Mouse (Mus musculus): ENCODE results near the gene Fam98b. TPM values are rescaled to one million over a fixed set of nuclear protein-coding genes. Genes with fewer than 3 reads are reported as not detected.

Fam98b gene
- polyA plus RNA-seq, 1 experiment = 7.6 TPM

DNA sequence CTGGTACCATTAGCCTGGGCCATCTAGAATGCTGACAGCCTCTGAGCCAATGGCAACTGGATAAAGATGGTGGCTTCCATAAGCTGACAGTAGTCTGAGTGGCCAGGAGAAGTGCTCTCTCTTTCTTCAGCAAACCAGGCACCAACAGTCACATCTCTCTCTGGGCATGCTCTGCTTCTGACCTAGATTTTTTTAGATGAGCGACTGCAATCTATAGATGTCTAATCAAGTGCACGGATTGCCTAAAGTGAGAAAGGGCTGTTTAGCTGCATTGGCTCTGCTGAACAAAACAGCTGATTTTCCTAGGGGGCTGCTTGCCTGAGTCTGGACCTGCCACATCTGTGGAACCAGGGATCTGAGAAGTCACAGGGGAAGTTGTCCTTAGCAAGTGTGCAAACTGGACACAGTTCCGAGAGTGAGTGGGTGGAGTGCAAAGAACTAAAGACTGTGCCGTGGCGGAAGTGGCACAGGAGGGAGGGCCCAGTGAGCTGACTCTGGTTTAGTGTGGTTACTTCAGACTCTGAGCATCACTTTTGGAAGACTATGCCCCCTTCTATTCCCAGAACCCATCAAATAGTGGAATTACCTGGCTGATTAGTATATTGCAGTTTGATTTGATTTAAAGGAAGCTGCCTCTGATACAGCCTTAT lies 64.2 kb downstream of the Fam98b start:
- no peak overlapping the region for H3K27ac ChIP-seq (ENCODE audit: insufficient read depth, low read depth, low read length)
- no peak for DNase-seq
- TF ChIP-seq CTCF (conservative IDR thresholded peaks at IDR 0.05; ENCODE audit: insufficient read depth, insufficient read length, low read depth, low read length) (no peak), POLR2A (IDR thresholded peaks at IDR 0.05; ENCODE audit: low read depth, low read length) (no peak)
- H3K4me1 ChIP-seq (ENCODE audit: control insufficient read depth, insufficient read depth, low read length) = no peaks in the 10 kb centered on the region
- H3K36me3 ChIP-seq (ENCODE audit: control insufficient read depth, insufficient read depth, low read length) = no peaks in the 10 kb centered on the region
- H3K27me3 ChIP-seq (replicated peaks; ENCODE audit: control insufficient read depth, insufficient read depth, low read length) = no peaks in the 10 kb centered on the region
- WGBS = 88% methylated on average over 5 of the region's 5 CpGs
- no peak overlapping the region for H3K4me3 ChIP-seq (ENCODE audit: insufficient read depth, low read depth, low read length)

- Histone ChIP-seq H3K27ac (ENCODE audit: insufficient read depth, low read depth, low read length) (no peak overlapping the region), H3K4me1 (ENCODE audit: control insufficient read depth, insufficient read depth, low read length) (no peaks in the 10 kb centered on the region), H3K36me3 (ENCODE audit: control insufficient read depth, insufficient read depth, low read length) (no peaks in the 10 kb centered on the region), H3K4me3 (ENCODE audit: insufficient read depth, low read depth, low read length) (no peak overlapping the region), H3K27me3 (replicated peaks; ENCODE audit: control insufficient read depth, insufficient read depth, low read length) (no peaks in the 10 kb centered on the region)
- no peak for DNase-seq
- no peak for TF ChIP-seq POLR2A (IDR thresholded peaks at IDR 0.05; ENCODE audit: low read depth, low read length)
- no peak for TF ChIP-seq CTCF (conservative IDR thresholded peaks at IDR 0.05; ENCODE audit: insufficient read depth, insufficient read length, low read depth, low read length)
- 84% methylated on average over 3 of the region's 3 CpGs for WGBS
Measured at GRCm38 (mm10) chr2:117318991-117319390, 69.5 kb downstream of the Fam98b start.

Other genes starting within 250 kb of the Fam98b start
- gene Spred1, start 128.4 kb upstream of the Fam98b start, polyA plus RNA-seq (2012; rRNA removed) = 3.8 and 5.2 TPM in 2 replicates
- gene Rasgrp1, start 93.3 kb downstream of the Fam98b start, polyA plus RNA-seq (2012; rRNA removed) = 2.3 and 3.2 TPM in 2 replicates

Measured in kidney, adult 2 months (tissue).